Mouse (Mus musculus) liver, embryonic 14.5 days (tissue): ENCODE measurements around the gene Efna1.

Experiments used
- CTCF ChIP-seq: IDR thresholded peaks from 2 replicates; pipeline ENCODE4 v1.5.1; 2016; ENCODE audit warnings: antibody characterized with exemption, low read depth, control low read depth
- EP300 ChIP-seq: IDR thresholded peaks from 2 replicates; pipeline ENCODE4 v1.6.1; 2016; ENCODE audit warnings: antibody characterized with exemption, low read depth

- TF ChIP-seq EP300: no peak
- TF ChIP-seq CTCF: no peak
Observed at GRCm38 (mm10) chr3:89278643-89279042, 2.3 kb downstream of the Efna1 start.
